Mouse (Mus musculus) liver, adult 2 months (tissue): ENCODE measurements at regions not wholly inside any gene's neighbourhood (a gene's known extent, or its start where the extent isn't known, plus 50 kb on each side); places are given as distances from the start of the nearest gene placed in this dataset.

Experiments used
- CTCF ChIP-seq: fragments of 200-500 bp; IDR thresholded peaks from 2 replicates; pipeline ENCODE4 v1.5.1; 2011; ENCODE audit warnings: low read depth, low read length, control low read depth
- POLR2A ChIP-seq: fragments of 200-500 bp; IDR thresholded peaks from 2 replicates; pipeline ENCODE4 v1.6.1; 2011; ENCODE audit warnings: low read length, control low read depth; ENCODE audit not compliant: insufficient read depth; ENCODE audit errors: extremely low read depth

- TF ChIP-seq CTCF = no peak
- no peak for TF ChIP-seq POLR2A
These were observed 212.4 kb downstream of the Faxc start for GRCm38 (mm10) chr4:22143546-22143945.
